Comparison of ENCODE assay signal across 20 mouse cellular contexts in the genomic region with DNA sequence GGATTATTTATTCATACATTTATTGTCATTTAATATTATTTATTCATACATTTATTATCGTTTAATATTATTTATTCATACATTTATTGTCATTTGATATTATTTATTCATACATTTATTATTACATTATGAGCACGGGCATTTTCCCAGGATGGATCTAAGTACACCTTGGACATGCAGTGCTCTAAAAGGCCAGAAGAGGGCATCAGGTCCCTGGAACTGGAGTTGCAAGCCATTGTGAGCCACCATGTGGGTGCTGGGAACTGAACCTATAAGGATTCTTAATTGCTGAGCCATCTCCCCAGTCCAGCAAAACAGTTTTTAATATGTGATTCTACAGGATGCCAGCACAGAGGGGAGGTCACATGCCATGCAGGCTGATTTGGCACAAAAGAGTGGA. TPM values are rescaled to one million over a fixed set of nuclear protein-coding genes. Genes with fewer than 3 reads are reported as not detected.
DNase-seq lines count a peak whose midpoint lies in the region; TF ChIP-seq lines count a peak whose summit lies in the region.
"Had no signal": no experiment of that assay in that cellular context is flagged by ENCODE, and none has a peak within 500 bp of the region (broad histone marks: within the 10 kb centered on the region; RNA-seq: fewer than 3 reads in every experiment).

No protein-coding gene starts in this region.

- no peak for DNase-seq in kidney, adult 2 months
- no peak for DNase-seq in kidney, adult 18-20 months
- DNase-seq in testis, postnatal 14 days (ENCODE audit: low spot score): no peak
- peak; percentile 77 for DNase-seq in ZHBTc4 (ENCODE audit: low read depth, low spot score)
- no peak for DNase-seq in layer of hippocampus, adult 9-11 months
- no peak for DNase-seq in embryo, embryonic 11 days
- DNase-seq: adrenal gland, postnatal 10 days; B cell, adult 2 months; cerebellum, adult 9-11 months; kidney, postnatal 4 days; lung, postnatal 36 days; midbrain, embryonic 14.5 days; spleen, adult 18-20 months; thymus, adult 2 months had no signal

- TF ChIP-seq CTCF in kidney, adult 2 months (conservative IDR thresholded peaks at IDR 0.05; ENCODE audit: insufficient read depth, insufficient read length, low read depth, low read length): 0 out of 2 replicates have a peak, but pooled peaks have one; percentile 15
- peak; percentile 38; the same call in 1 of the 2 replicates for TF ChIP-seq CTCF in testis, adult 2 months (IDR thresholded peaks at IDR 0.05; ENCODE audit: control insufficient read depth, insufficient read depth, insufficient replicate concordance, low read depth, low read length)

- H3K4me3 ChIP-seq in kidney, adult 2 months (ENCODE audit: insufficient read depth, low read depth, low read length): no peak overlapping the region
- H3K4me3 ChIP-seq in testis, adult 2 months (ENCODE audit: control insufficient read depth, low read depth, low read length): no peak overlapping the region
- H3K4me3 ChIP-seq: embryonic facial prominence, embryonic 12.5 days; erythroblast, embryonic 14.5 days; heart, embryonic 10.5 days; limb, embryonic 13.5 days; myocyte had no signal

- no peak overlapping the region for H3K27ac ChIP-seq in kidney, adult 2 months (ENCODE audit: insufficient read depth, low read depth, low read length)
- H3K27ac ChIP-seq in testis, adult 2 months (ENCODE audit: control insufficient read depth, insufficient read depth, low read depth, low read length): no peak overlapping the region
- H3K27ac ChIP-seq: embryonic facial prominence, embryonic 12.5 days; heart, embryonic 10.5 days; limb, embryonic 13.5 days had no signal

- H3K27me3 ChIP-seq in kidney, adult 2 months (replicated peaks; ENCODE audit: control insufficient read depth, insufficient read depth, low read length): no peaks in the 10 kb centered on the region
- no peaks in the 10 kb centered on the region for H3K27me3 ChIP-seq in testis, adult 2 months (ENCODE audit: control insufficient read depth, insufficient read depth, low read length)
- H3K27me3 ChIP-seq: embryonic facial prominence, embryonic 12.5 days; limb, embryonic 13.5 days had no signal

- no peaks in the 10 kb centered on the region for H3K36me3 ChIP-seq in kidney, adult 2 months (ENCODE audit: control insufficient read depth, insufficient read depth, low read length)
- no peaks in the 10 kb centered on the region for H3K36me3 ChIP-seq in testis, adult 2 months (ENCODE audit: control insufficient read depth, insufficient read depth, low read length)
- H3K36me3 ChIP-seq: embryonic facial prominence, embryonic 12.5 days; heart, embryonic 10.5 days; limb, embryonic 13.5 days had no signal

- no peak for TF ChIP-seq POLR2A in kidney, adult 2 months (IDR thresholded peaks at IDR 0.05; ENCODE audit: low read depth, low read length)
- TF ChIP-seq POLR2A in testis, adult 2 months (IDR thresholded peaks at IDR 0.05; ENCODE audit: control insufficient read depth, low read depth, low read length): no peak

- H3K4me1 ChIP-seq in kidney, adult 2 months (ENCODE audit: control insufficient read depth, insufficient read depth, low read length): no peaks in the 10 kb centered on the region; the same call in 1 of the 2 replicates
- H3K4me1 ChIP-seq in testis, adult 2 months (ENCODE audit: control insufficient read depth, insufficient read depth, low read length): no peaks in the 10 kb centered on the region
- H3K4me1 ChIP-seq: embryonic facial prominence, embryonic 12.5 days; heart, embryonic 10.5 days; limb, embryonic 13.5 days had no signal

- WGBS in kidney, adult 2 months: 94% methylated on average over 2 of the region's 2 CpGs

RNA-seq across cellular contexts. Expression of gene Ralgapa1, which starts 4.6 kb away (rescaled TPM):
- 20.2 and 24.3 TPM in 2 replicates for polyA plus RNA-seq in kidney, adult 2 months (2012; rRNA removed)
- 32.3 and 35.5 TPM in 2 replicates for polyA plus RNA-seq in testis, adult 2 months (2012; rRNA removed)

RNA-seq across cellular contexts. Expression of gene Brms1l, which starts 10.6 kb away (rescaled TPM):
- polyA plus RNA-seq in kidney, adult 2 months (2012; rRNA removed): 11.3 and 15.1 TPM in 2 replicates
- 9.0 and 13.6 TPM in 2 replicates for polyA plus RNA-seq in testis, adult 2 months (2012; rRNA removed)
